Mouse (Mus musculus) megakaryocyte, embryonic 14.5 days (primary cell): ENCODE measurements around the gene Espl1. TPM values are rescaled to one million over a fixed set of nuclear protein-coding genes. Genes with fewer than 3 reads are reported as not detected.

Experiments
- H3K27me3 ChIP-seq: replicated peaks from 2 replicates; pipeline ENCODE3; 2012; ENCODE audit warnings: inconsistent platforms
- H3K36me3 ChIP-seq: replicated peaks from 2 replicates; pipeline ENCODE3; 2012; ENCODE audit warnings: low read length, inconsistent platforms, mixed read lengths
- H3K4me1 ChIP-seq: 2 replicates; pipeline ENCODE4 v1.6.1; 2012; ENCODE audit warnings: inconsistent platforms
- H3K4me3 ChIP-seq: replicated peaks from 2 replicates; pipeline ENCODE3; 2012; ENCODE audit warnings: moderate library complexity, mild to moderate bottlenecking, inconsistent platforms
- H3K9me3 ChIP-seq: 2 replicates; pipeline ENCODE4 v1.6.1; 2012; ENCODE audit warnings: inconsistent platforms
- FLI1 ChIP-seq: IDR thresholded peaks from 2 replicates; pipeline ENCODE4 v1.6.1; 2012; ENCODE audit warnings: low read length, inconsistent platforms, mixed read lengths
- GATA1 ChIP-seq: IDR thresholded peaks from 3 replicates; pipeline ENCODE4 v1.6.1; 2012; ENCODE audit warnings: mixed read lengths, low read length, inconsistent platforms, borderline replicate concordance
- polyA plus RNA-seq: library from polyadenylated mRNA; stranded (reverse); fragments of >175 nt; gene quantifications from 2 replicates; pipeline ENCODE4 v1.2.3, GENCODE M21; 2012; ENCODE audit warnings: low replicate concordance; ENCODE audit not compliant: insufficient read depth

Gene Espl1
- 7.5 and 12.3 TPM in 2 replicates for polyA plus RNA-seq

DNA sequence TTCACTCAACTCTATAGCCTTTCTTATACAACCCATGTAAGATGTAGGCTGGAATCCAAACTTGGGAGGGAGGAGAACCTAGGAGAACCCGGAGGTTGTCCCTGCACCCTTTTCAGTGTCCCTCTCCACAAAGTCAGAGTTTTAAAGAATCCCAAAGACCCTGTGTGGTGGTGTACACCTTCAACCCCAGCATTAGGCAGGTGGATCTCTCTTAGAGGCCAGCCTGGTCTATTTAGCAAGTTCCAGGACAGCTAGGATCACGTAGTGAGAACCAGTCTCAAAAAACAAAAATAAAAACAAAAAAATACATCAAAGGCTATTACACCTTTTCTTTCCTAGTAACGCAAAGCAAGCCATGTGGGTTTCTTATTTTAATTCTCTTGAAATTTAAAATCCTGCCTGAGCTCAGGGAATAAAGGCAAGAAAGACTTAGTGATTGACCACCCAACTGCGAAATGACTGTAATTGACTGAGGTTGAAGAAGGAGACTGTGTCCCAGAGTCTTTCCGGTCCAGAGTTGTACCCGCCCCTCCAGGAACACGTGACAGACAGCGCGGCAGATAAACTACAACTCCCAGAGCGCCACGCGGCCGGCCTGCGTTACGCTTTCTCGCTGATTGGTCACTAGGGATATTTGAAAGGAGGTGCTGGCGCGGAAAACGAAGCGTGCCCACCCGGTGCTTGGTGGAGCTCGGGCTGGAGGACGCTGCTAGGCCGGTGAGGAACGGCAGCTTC, at the start of gene Espl1:
Gene Espl1, plus strand, starts transcription at position 634 of the 735 bp plus-strand sequence.
- Histone ChIP-seq H3K36me3 (peaks cover 26% of the 10 kb centered on the region), H3K4me3 (peak within 1 kb of the TSS; percentile 99), H3K4me1 (peaks cover 33% of the 10 kb centered on the region), H3K9me3 (no peaks in the 10 kb centered on the region), H3K27me3 (no peaks in the 10 kb centered on the region)
- TF ChIP-seq FLI1 (peak; percentile 42; the same call in 1 of the 2 replicates), GATA1 (no peak)

DNA sequence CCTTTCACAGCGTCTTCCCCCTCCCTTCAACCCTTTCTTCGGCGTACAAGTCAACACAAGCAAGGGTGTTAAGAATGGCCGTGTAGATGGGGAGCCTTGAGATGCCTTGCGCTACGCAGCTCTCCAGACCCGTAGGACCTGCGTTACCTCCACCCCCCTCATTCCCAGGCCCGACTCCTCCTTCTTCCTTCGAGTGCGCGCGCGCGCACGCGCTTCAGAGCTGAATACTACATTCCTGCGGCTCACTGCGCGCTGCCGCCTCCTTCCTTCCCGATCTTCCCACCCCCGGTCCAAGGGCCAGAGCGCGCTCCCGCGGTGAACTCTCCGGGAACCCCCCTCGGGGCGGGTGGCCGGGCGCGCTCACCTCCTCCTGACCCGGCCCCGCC, 49.2 kb upstream of the Espl1 start:
- peaks cover 74% of the 10 kb centered on the region for H3K4me1 ChIP-seq
- TF ChIP-seq GATA1: no peak
- no peak for TF ChIP-seq FLI1
- H3K27me3 ChIP-seq: peaks cover 35% of the 10 kb centered on the region
- peaks cover 6% of the 10 kb centered on the region for H3K36me3 ChIP-seq
- no peaks in the 10 kb centered on the region for H3K9me3 ChIP-seq
- H3K4me3 ChIP-seq: peak overlapping the region; percentile 95

DNA sequence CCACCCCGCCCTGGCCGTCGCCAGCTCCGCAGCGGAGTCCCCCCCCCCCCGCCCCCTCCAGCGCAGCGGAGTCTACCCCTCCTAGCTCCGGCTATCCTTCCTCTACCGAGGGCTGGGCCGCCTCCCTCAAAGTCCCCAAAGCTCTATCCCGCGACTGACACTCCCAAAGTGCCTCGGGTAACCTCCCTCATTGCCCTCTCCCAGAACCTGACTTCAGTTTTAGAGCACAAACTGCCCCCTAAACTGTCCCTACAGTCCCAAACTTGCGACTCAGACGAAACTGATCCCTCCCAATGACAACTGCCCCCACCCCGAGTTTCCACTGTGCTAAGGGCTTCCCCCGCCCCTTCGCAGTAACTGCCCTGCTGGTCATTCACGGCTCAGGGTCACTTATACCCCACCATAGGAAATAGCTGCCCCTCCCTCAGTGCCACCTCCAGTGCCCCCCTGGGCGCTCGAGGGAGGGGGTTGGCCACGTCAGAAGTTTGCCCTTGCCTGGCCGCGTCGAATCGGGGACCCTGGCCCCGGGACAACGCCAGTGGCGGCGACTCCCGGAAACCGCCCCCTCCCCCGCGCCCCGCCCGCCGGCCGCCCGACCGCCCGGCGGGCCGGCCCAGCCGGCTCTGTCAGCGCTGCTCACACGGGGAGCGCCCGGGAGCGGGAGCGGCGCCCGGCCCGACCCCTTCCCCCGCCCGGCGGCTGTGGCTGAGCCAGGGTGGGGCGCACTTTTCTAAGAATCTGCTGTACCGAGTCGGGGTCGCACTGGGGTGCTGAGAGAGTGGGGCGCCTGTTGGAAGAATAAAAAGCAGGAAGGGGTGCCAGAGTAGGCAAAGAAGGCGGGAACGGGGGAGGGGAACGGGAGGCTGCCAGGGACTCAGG, 48.6 kb upstream of the Espl1 start:
- H3K36me3 ChIP-seq: peaks cover 3% of the 10 kb centered on the region
- peaks cover 68% of the 10 kb centered on the region for H3K4me1 ChIP-seq
- H3K9me3 ChIP-seq: no peaks in the 10 kb centered on the region
- peak overlapping the region; percentile 95 for H3K4me3 ChIP-seq
- TF ChIP-seq FLI1 (no peak), GATA1 (no peak)
- peaks cover 41% of the 10 kb centered on the region for H3K27me3 ChIP-seq

DNA sequence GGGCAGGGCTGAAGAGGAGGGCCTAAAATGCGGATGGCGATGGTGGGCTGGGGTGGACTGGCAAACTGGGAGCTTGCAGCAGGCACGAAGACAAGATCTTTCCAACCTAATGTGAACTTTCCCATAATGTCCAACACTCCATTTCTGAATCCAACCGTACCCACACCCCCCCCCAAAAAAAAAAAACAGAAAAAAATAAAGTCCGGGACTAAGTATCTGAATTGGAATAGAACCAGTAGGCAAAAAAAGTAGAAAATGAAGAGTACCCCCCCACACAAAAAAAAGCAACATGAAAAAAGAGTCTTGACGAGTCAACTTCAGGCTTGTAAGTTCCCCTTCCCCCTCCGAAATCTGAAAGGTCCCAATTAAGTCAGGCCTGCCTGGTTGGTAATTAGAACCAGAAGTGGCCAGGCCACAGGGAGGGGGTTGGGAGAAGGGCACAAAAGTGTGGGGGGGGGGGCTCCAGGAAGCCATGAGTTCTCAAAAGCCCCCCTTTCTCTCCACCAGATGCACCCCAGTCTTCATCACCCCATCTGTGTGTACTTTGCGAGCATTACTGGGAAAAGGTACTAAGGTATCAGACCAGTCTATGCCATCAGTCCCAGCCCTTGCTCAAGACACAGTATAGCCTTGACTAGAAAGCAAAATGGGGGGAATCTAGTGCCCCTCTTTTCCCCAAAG, 47.8 kb upstream of the Espl1 start:
- Histone ChIP-seq H3K4me3 (peak overlapping the region; percentile 95), H3K4me1 (peaks cover 60% of the 10 kb centered on the region), H3K27me3 (peaks cover 46% of the 10 kb centered on the region), H3K36me3 (no peaks in the 10 kb centered on the region), H3K9me3 (no peaks in the 10 kb centered on the region)
- no peak for TF ChIP-seq FLI1
- no peak for TF ChIP-seq GATA1

DNA sequence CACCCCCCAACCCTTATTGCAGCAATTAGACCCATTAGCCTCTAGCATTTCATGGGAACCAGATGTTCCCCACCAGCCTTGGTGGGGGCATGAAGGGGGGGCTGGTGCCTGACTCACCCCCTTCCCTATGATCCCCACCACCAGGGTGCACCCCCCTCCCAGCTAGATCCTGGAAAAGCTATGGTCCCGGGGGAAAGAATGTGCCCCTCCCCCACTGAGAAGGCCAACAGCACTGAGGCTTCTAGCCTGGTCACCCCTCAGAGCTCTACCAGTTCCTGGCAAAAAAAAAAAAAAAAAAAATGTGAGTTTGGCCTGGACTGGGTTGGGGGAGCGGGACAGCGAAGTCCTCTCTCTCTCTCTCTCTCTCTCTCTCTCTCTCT, 47.3 kb upstream of the Espl1 start:
- no peaks in the 10 kb centered on the region for H3K9me3 ChIP-seq
- peaks cover 51% of the 10 kb centered on the region for H3K27me3 ChIP-seq
- peaks cover 55% of the 10 kb centered on the region for H3K4me1 ChIP-seq
- H3K36me3 ChIP-seq: no peaks in the 10 kb centered on the region
- no peak for TF ChIP-seq GATA1
- TF ChIP-seq FLI1: no peak
- no peak overlapping the region for H3K4me3 ChIP-seq

DNA sequence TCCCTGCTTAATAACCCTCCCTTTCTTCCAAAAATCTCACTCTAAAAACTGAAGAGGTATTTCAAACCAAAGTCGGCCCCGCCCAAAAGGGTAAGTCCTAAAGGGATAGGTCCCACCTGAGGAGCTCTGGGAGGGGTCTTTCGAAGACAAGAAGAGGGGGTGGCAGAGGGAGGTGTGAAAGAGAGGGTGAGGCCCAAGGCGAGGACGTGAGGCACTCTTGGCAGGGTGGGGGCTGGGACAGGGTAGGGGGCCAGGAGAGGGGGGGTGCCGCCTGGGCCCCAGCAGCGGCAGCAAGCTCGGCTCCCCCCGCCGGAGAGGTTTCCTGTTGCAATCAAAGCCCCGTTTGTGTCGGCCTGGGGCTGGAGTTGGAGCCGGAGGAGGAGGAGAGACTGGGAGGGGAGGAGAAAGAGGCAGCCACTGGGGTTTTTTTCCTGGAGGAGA, 46.8 kb upstream of the Espl1 start:
- Histone ChIP-seq H3K36me3 (no peaks in the 10 kb centered on the region), H3K4me1 (peaks cover 50% of the 10 kb centered on the region), H3K9me3 (no peaks in the 10 kb centered on the region), H3K4me3 (no peak overlapping the region), H3K27me3 (peaks cover 55% of the 10 kb centered on the region)
- TF ChIP-seq GATA1 (no peak), FLI1 (no peak)

DNA sequence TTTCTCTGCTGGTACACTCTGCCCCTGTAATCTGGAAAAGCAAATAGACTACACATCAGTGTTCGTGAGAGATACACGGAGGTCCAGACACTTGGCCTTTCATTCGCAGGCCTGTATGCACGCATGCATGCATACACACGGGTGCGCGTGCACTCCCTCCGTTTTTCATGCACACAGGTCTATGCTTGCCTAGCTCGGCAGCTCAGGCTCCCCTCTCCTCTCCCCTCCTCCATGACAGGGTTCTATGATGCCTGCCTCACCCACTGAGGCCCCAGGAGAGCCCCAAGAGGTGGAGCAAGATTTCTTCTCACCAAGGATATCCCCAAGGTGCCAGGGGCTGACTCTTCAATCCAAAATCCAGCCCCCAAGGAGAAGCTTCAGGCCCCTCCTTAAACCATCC, 46.1 kb upstream of the Espl1 start:
- Histone ChIP-seq H3K4me1 (peaks cover 46% of the 10 kb centered on the region), H3K36me3 (no peaks in the 10 kb centered on the region), H3K27me3 (peaks cover 59% of the 10 kb centered on the region), H3K4me3 (no peak overlapping the region), H3K9me3 (no peaks in the 10 kb centered on the region)
- TF ChIP-seq GATA1: no peak
- no peak for TF ChIP-seq FLI1

DNA sequence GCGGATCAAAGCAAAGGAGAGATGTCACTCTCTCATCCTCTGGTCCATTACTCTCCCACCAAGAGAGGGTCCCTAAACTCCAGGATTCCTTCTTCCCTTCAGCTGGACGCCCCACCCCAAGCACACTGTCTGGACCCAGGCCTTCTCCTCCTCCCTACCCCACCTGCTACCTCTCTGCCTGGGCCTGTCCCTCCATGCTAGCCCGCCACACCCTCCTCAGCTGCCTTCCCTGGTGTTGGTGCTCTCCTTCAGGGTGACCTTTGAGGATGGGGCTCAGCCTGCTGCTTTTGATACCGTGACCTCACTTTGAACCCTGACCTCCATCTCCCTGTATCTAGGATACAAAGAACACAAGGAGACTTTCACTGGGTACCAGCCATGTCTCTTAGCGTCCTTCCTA, 45.5 kb upstream of the Espl1 start:
- Histone ChIP-seq H3K4me3 (no peak overlapping the region), H3K27me3 (peaks cover 64% of the 10 kb centered on the region), H3K4me1 (peaks cover 43% of the 10 kb centered on the region), H3K9me3 (no peaks in the 10 kb centered on the region), H3K36me3 (no peaks in the 10 kb centered on the region)
- TF ChIP-seq FLI1 (no peak), GATA1 (no peak)

DNA sequence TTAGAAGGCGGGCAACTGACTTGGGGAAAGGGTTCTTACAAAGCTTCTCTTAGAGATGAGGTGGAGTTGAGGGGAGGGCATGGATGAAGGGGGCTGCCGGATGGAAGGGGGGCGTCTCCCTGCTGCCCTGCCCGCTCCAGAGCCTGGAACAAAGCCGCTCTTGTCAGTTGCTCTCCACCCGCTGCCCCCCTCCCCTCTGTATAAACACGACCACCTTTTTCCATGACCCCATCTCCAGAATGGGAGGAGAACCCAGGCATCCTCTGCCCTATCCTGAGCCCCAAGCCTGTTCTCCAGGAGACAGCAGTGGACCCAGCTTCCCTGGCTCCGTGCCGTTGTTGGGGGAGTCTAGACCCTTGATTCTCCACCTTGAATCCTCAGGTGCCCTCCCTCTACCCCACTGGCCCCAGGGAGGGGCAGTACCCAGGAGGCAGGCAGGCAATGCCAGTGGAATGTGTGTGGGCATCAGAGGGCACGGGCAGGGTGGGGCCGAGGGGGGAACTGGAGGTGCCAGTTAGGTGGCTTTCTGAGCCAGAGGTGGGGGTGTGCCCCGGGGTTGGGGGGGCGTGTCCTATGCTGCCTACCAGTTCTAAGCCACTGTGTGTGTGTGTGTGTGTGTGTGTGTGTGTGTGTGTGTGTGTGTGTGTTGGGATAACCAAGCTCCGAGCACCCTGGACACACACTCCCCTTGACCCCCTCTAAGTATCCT, 40.4 kb upstream of the Espl1 start:
- peaks cover 88% of the 10 kb centered on the region for H3K27me3 ChIP-seq
- TF ChIP-seq GATA1 (no peak), FLI1 (no peak)
- peaks cover 38% of the 10 kb centered on the region for H3K4me1 ChIP-seq
- H3K36me3 ChIP-seq: no peaks in the 10 kb centered on the region
- no peak overlapping the region for H3K4me3 ChIP-seq
- no peaks in the 10 kb centered on the region for H3K9me3 ChIP-seq
